Mouse (Mus musculus) limb, embryonic 11.5 days (tissue): ENCODE measurements at regions not wholly inside any gene's neighbourhood (a gene's known extent, or its start where the extent isn't known, plus 50 kb on each side); places are given as distances from the start of the nearest gene placed in this dataset.

Experiments used
- ATAC-seq: fragments of 200-750 bp; cut with Nextera tagmentation; 2 replicates; pipeline ENCODE4 v1.8.0; 2017; ENCODE audit warnings: low read depth; ENCODE audit not compliant: insufficient number of reproducible peaks, low FRiP score, low TSS enrichment
- DNase-seq: peaks from one replicate; pipeline ENCODE4 v3.0.0-alpha.2; 2015; ENCODE audit warnings: low spot score
- H3K27ac ChIP-seq: fragments of 300-500 bp; sonication (generic); replicated peaks from 2 replicates; pipeline ENCODE4 v1.5.1; 2014; ENCODE audit warnings: low read depth, mild to moderate bottlenecking, low read length
- H3K27me3 ChIP-seq: fragments of 300-500 bp; sonication (generic); 2 replicates; pipeline ENCODE4 v1.6.1; 2014; ENCODE audit warnings: mild to moderate bottlenecking, low read length, mixed read lengths; ENCODE audit not compliant: control insufficient read depth, insufficient read depth
- H3K36me3 ChIP-seq: fragments of 300-500 bp; sonication (generic); 2 replicates; pipeline ENCODE4 v1.6.1; 2014; ENCODE audit warnings: mild to moderate bottlenecking, low read length, moderate library complexity, mixed read lengths; ENCODE audit not compliant: control insufficient read depth, insufficient read depth
- H3K4me1 ChIP-seq: fragments of 300-500 bp; sonication (generic); 2 replicates; pipeline ENCODE4 v1.6.1; 2014; ENCODE audit warnings: low read length, mixed read lengths; ENCODE audit not compliant: control insufficient read depth, insufficient read depth
- H3K4me2 ChIP-seq: fragments of 300-500 bp; sonication (generic); 2 replicates; pipeline ENCODE4 v1.6.1; 2014; ENCODE audit warnings: low read depth, mild to moderate bottlenecking, moderate library complexity; ENCODE audit not compliant: severe bottlenecking
- H3K4me3 ChIP-seq: fragments of 300-500 bp; sonication (generic); 2 replicates; pipeline ENCODE4 v1.5.1; 2014; ENCODE audit warnings: low read depth, low read length
- H3K9ac ChIP-seq: fragments of 300-500 bp; sonication (generic); 2 replicates; pipeline ENCODE4 v1.6.1; 2014; ENCODE audit warnings: mild to moderate bottlenecking, low read length
- H3K9me3 ChIP-seq: fragments of 300-500 bp; sonication (generic); 2 replicates; pipeline ENCODE4 v1.6.1; 2016; ENCODE audit warnings: low read length; ENCODE audit not compliant: control insufficient read depth
- WGBS: fragments of 180-500 bp; shearing (Covaris S2); extraction: QIAGEN DNeasy Blood & Tissue Kit; methylation state at CpG from one replicate; pipeline ENCODE4 v1.1.7; 2014; 5-methylcytosine and 5-hydroxymethylcytosine counted together

GRCm38 (mm10) chr16:77537351-77537750 is 64.5 kb downstream of the Gm11146 start:
- H3K4me1 ChIP-seq, result no peaks in the 10 kb centered on the region
- H3K4me3 ChIP-seq, result no peak overlapping the region
- H3K9ac ChIP-seq, result no peak overlapping the region
- 91% methylated on average over 4 of the region's 4 CpGs for WGBS
- H3K27me3 ChIP-seq, result no peaks in the 10 kb centered on the region
- DNase-seq (no peak), ATAC-seq (no peak)
- no peak overlapping the region for H3K4me2 ChIP-seq
- no peaks in the 10 kb centered on the region for H3K36me3 ChIP-seq
- no peak overlapping the region for H3K27ac ChIP-seq
- no peaks in the 10 kb centered on the region for H3K9me3 ChIP-seq

GRCm38 (mm10) chr16:77536746-77537145 is 65.1 kb downstream of the Gm11146 start:
- Histone ChIP-seq H3K27ac (no peak overlapping the region), H3K9me3 (no peaks in the 10 kb centered on the region), H3K36me3 (no peaks in the 10 kb centered on the region), H3K4me3 (no peak overlapping the region), H3K4me2 (no peak overlapping the region), H3K9ac (no peak overlapping the region), H3K27me3 (no peaks in the 10 kb centered on the region), H3K4me1 (no peaks in the 10 kb centered on the region)
- ATAC-seq (no peak), DNase-seq (no peak)
- 86% methylated on average over 10 of the region's 10 CpGs for WGBS

GRCm38 (mm10) chr16:77536314-77536713 is 65.6 kb downstream of the Gm11146 start:
- Histone ChIP-seq H3K36me3 (no peaks in the 10 kb centered on the region), H3K9me3 (no peaks in the 10 kb centered on the region), H3K4me2 (no peak overlapping the region), H3K27me3 (no peaks in the 10 kb centered on the region), H3K9ac (no peak overlapping the region), H3K4me3 (no peak overlapping the region), H3K27ac (no peak overlapping the region), H3K4me1 (no peaks in the 10 kb centered on the region)
- WGBS, result 84% methylated on average over 6 of the region's 6 CpGs
- DNase-seq, result no peak
- ATAC-seq, result no peak

- Histone ChIP-seq H3K4me2 (no peak overlapping the region), H3K9me3 (no peaks in the 10 kb centered on the region), H3K4me1 (no peaks in the 10 kb centered on the region), H3K36me3 (no peaks in the 10 kb centered on the region), H3K27me3 (no peaks in the 10 kb centered on the region), H3K27ac (no peak overlapping the region), H3K4me3 (no peak overlapping the region), H3K9ac (no peak overlapping the region)
- 80% methylated on average over 3 of the region's 3 CpGs for WGBS
- DNase-seq (no peak), ATAC-seq (no peak)
These were observed 66.9 kb downstream of the Gm11146 start for GRCm38 (mm10) chr16:77535021-77535420.

GRCm38 (mm10) chr16:77531596-77531995 is 70.3 kb downstream of the Gm11146 start:
- H3K4me2 ChIP-seq, result no peak overlapping the region
- 86% methylated on average over 10 of the region's 10 CpGs for WGBS
- H3K36me3 ChIP-seq, result no peaks in the 10 kb centered on the region
- no peak overlapping the region for H3K9ac ChIP-seq
- ATAC-seq (no peak), DNase-seq (no peak)
- no peaks in the 10 kb centered on the region for H3K4me1 ChIP-seq
- H3K9me3 ChIP-seq, result no peaks in the 10 kb centered on the region
- no peak overlapping the region for H3K27ac ChIP-seq
- no peaks in the 10 kb centered on the region for H3K27me3 ChIP-seq
- H3K4me3 ChIP-seq, result no peak overlapping the region

- 90% methylated on average over 1 of the region's 1 CpGs for WGBS
- no peak for ATAC-seq
These were observed 73.9 kb downstream of the Gm11146 start for GRCm38 (mm10) chr16:77527951-77528350.

GRCm38 (mm10) chr16:77514606-77515005 is 87.3 kb downstream of the Gm11146 start:
- H3K27ac ChIP-seq, result no peak overlapping the region
- H3K36me3 ChIP-seq, result no peaks in the 10 kb centered on the region
- H3K4me3 ChIP-seq, result no peak overlapping the region
- no peaks in the 10 kb centered on the region for H3K27me3 ChIP-seq
- H3K4me1 ChIP-seq, result no peaks in the 10 kb centered on the region
- 85% methylated on average over 3 of the region's 3 CpGs for WGBS
- H3K4me2 ChIP-seq, result no peak overlapping the region
- DNase-seq, result no peak
- ATAC-seq, result no peak
- H3K9ac ChIP-seq, result no peak overlapping the region
- H3K9me3 ChIP-seq, result no peaks in the 10 kb centered on the region

More at GRCm38 (mm10) chr16:77527951-77528350, 73.9 kb downstream of the Gm11146 start:
- H3K9me3 ChIP-seq, result no peaks in the 10 kb centered on the region
- H3K9ac ChIP-seq, result no peak overlapping the region
- H3K27ac ChIP-seq, result no peak overlapping the region
- H3K36me3 ChIP-seq, result no peaks in the 10 kb centered on the region
- H3K4me2 ChIP-seq, result no peak overlapping the region
- no peak overlapping the region for H3K4me3 ChIP-seq
- H3K27me3 ChIP-seq, result no peaks in the 10 kb centered on the region
- no peak for DNase-seq
- no peaks in the 10 kb centered on the region for H3K4me1 ChIP-seq

GRCm38 (mm10) chr16:77503556-77503955 is 98.3 kb downstream of the Gm11146 start:
- Histone ChIP-seq H3K4me2 (no peak overlapping the region), H3K4me1 (no peaks in the 10 kb centered on the region), H3K27me3 (no peaks in the 10 kb centered on the region), H3K36me3 (no peaks in the 10 kb centered on the region), H3K27ac (no peak overlapping the region), H3K9me3 (no peaks in the 10 kb centered on the region), H3K4me3 (no peak overlapping the region), H3K9ac (no peak overlapping the region)
- ATAC-seq (no peak), DNase-seq (no peak)
- WGBS, result 81% methylated on average over 5 of the region's 5 CpGs

- Histone ChIP-seq H3K4me2 (no peak overlapping the region), H3K27me3 (no peaks in the 10 kb centered on the region), H3K9me3 (no peaks in the 10 kb centered on the region), H3K4me1 (no peaks in the 10 kb centered on the region), H3K9ac (no peak overlapping the region), H3K36me3 (no peaks in the 10 kb centered on the region), H3K4me3 (no peak overlapping the region), H3K27ac (no peak overlapping the region)
- 89% methylated on average over 5 of the region's 5 CpGs for WGBS
- ATAC-seq (no peak), DNase-seq (no peak)
These were observed 99.0 kb downstream of the Gm11146 start for GRCm38 (mm10) chr16:77502916-77503315.
